Comparison of ENCODE assay signal across 27 mouse cellular contexts in the genomic region with DNA sequence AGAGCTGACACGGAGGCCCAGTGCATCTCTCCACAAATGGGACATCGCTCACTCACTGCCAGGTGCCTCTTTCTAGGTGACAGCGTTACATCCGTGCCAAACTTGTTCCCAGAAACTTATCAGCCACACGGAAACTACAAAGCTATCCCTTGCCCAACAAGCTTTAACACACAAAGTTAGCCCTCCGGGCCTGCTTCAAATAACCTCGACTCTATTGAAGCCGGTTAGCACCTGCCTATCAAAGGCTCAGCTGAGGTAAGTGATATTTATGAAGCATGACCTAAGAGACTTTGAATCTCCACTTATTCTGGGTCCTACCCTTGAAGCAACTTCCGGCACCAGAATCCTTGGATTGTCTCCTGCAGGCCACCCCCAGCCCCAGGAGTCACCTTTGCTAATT.
A peak's percentile ranks its signal among the peaks of the same experiment; 100 is the strongest.
DNase-seq lines count a peak whose midpoint lies in the region; ATAC-seq and TF ChIP-seq lines count a peak whose summit lies in the region.
"Had no signal": no experiment of that assay in that cellular context is flagged by ENCODE, and none has a peak within 500 bp of the region (broad histone marks: within the 10 kb centered on the region; RNA-seq: fewer than 3 reads in every experiment).

No protein-coding gene starts in this region.

- H3K4me1 ChIP-seq in heart, adult 2 months (ENCODE audit: control insufficient read depth, insufficient read depth, low read length), result peaks cover 5% of the 10 kb centered on the region; the same call in 1 of the 2 replicates
- H3K4me1 ChIP-seq in midbrain, embryonic 11.5 days (ENCODE audit: control insufficient read depth, insufficient read depth, low read length), result no peaks in the 10 kb centered on the region
- H3K4me1 ChIP-seq in midbrain, embryonic 13.5 days (replicated peaks), result no peaks in the 10 kb centered on the region
- peaks cover 23% of the 10 kb centered on the region for H3K4me1 ChIP-seq in heart, postnatal 0 days (ENCODE audit: control insufficient read depth, insufficient read depth)
- H3K4me1 ChIP-seq: hindbrain, embryonic 15.5 days; liver, embryonic 15.5 days; midbrain, embryonic 12.5 days had no signal

- 54% methylated on average over 9 of the region's 9 CpGs for WGBS in heart, adult 2 months
- 90% methylated on average over 9 of the region's 9 CpGs for WGBS in midbrain, embryonic 11.5 days
- WGBS in midbrain, embryonic 13.5 days, result 91% methylated on average over 9 of the region's 9 CpGs
- 31% methylated on average over 9 of the region's 9 CpGs for WGBS in heart, postnatal 0 days

- H3K27ac ChIP-seq in heart, adult 2 months, result peak overlapping the region; percentile 48
- no peak overlapping the region for H3K27ac ChIP-seq in midbrain, embryonic 11.5 days (ENCODE audit: low read depth, low read length)
- no peak overlapping the region for H3K27ac ChIP-seq in midbrain, embryonic 13.5 days
- H3K27ac ChIP-seq in heart, postnatal 0 days (ENCODE audit: low read depth), result peak overlapping the region; percentile 69
- H3K27ac ChIP-seq: embryonic facial prominence, embryonic 12.5 days; hindbrain, embryonic 15.5 days; liver, embryonic 15.5 days; midbrain, embryonic 12.5 days; neural tube, embryonic 13.5 days had no signal

- H3K27me3 ChIP-seq in heart, adult 2 months (ENCODE audit: control insufficient read depth, insufficient read depth, low read length), result no peaks in the 10 kb centered on the region
- no peaks in the 10 kb centered on the region for H3K27me3 ChIP-seq in midbrain, embryonic 11.5 days (ENCODE audit: control insufficient read depth, insufficient read depth, low read length)
- H3K27me3 ChIP-seq in midbrain, embryonic 13.5 days, result no peaks in the 10 kb centered on the region
- H3K27me3 ChIP-seq in heart, postnatal 0 days (ENCODE audit: control insufficient read depth, insufficient read depth, low read length), result no peaks in the 10 kb centered on the region
- H3K27me3 ChIP-seq: embryonic facial prominence, embryonic 12.5 days; hindbrain, embryonic 15.5 days; liver, embryonic 15.5 days; midbrain, embryonic 12.5 days; neural tube, embryonic 13.5 days; Patski had no signal

- H3K4me3 ChIP-seq in heart, adult 2 months, result no peak overlapping the region
- H3K4me3 ChIP-seq in midbrain, embryonic 11.5 days (ENCODE audit: low read depth, low read length), result no peak overlapping the region
- no peak overlapping the region for H3K4me3 ChIP-seq in midbrain, embryonic 13.5 days (replicated peaks)
- H3K4me3 ChIP-seq in heart, postnatal 0 days (ENCODE audit: low read depth, low read length), result no peak overlapping the region
- H3K4me3 ChIP-seq: embryonic facial prominence, embryonic 12.5 days; hindbrain, embryonic 15.5 days; liver, embryonic 15.5 days; midbrain, embryonic 12.5 days; neural tube, embryonic 13.5 days had no signal

- TF ChIP-seq POLR2A in heart, adult 2 months (IDR thresholded peaks at IDR 0.05; ENCODE audit: insufficient read depth, low read depth, low read length), result no peak

- DNase-seq in heart, adult 2 months, result peak in 1 of 2 experiments; percentile 50
- no peak for DNase-seq in heart, postnatal 14 days
- DNase-seq in midbrain, embryonic 11.5 days (ENCODE audit: low spot score, missing footprints), result peak; percentile 19
- DNase-seq in heart, postnatal 0 days (ENCODE audit: low spot score), result peak; percentile 63
- DNase-seq in kidney, adult 9 months, result no peak
- DNase-seq in B cell, adult 2 months, result no peak
- DNase-seq: adrenal gland, postnatal 14 days; cerebellum, adult 11 months; cerebellum, adult 9-10 months; embryo, embryonic 11 days; gastrocnemius, postnatal 25 days; kidney, adult 18-20 months; kidney, postnatal 36 days; layer of hippocampus, postnatal 36 days; left cerebral cortex, postnatal 4 days; lung, embryonic 14.5 days; right cerebral cortex, postnatal 4 days; thymus, postnatal 4 days had no signal

- TF ChIP-seq EP300 in heart, adult 2 months (IDR thresholded peaks at IDR 0.05; ENCODE audit: insufficient read depth, low read depth, low read length), result 0 out of 2 replicates have a peak, but pooled peaks have one; percentile 29
- TF ChIP-seq EP300 in heart, postnatal 0 days (IDR thresholded peaks at IDR 0.05; ENCODE audit: low read depth), result no peak

- H3K4me2 ChIP-seq in midbrain, embryonic 11.5 days, result no peak overlapping the region
- H3K4me2 ChIP-seq in midbrain, embryonic 13.5 days (replicated peaks), result no peak overlapping the region
- H3K4me2 ChIP-seq in heart, postnatal 0 days (ENCODE audit: low read depth, low read length), result no peak overlapping the region
- H3K4me2 ChIP-seq: embryonic facial prominence, embryonic 12.5 days; hindbrain, embryonic 15.5 days; liver, embryonic 15.5 days; lung, embryonic 14.5 days; midbrain, embryonic 12.5 days; neural tube, embryonic 13.5 days had no signal

- H3K36me3 ChIP-seq in heart, adult 2 months (ENCODE audit: control insufficient read depth, insufficient read depth, low read length), result peaks cover 15% of the 10 kb centered on the region
- no peaks in the 10 kb centered on the region for H3K36me3 ChIP-seq in midbrain, embryonic 11.5 days (ENCODE audit: control insufficient read depth, insufficient read depth, low read length)
- H3K36me3 ChIP-seq in midbrain, embryonic 13.5 days, result peaks cover 53% of the 10 kb centered on the region
- H3K36me3 ChIP-seq in heart, postnatal 0 days (replicated peaks; ENCODE audit: control insufficient read depth, insufficient read depth, low read length), result peaks cover 50% of the 10 kb centered on the region

- intact Hi-C loops in heart, adult 2 months (cut with DNase I), result no loop called here
- intact Hi-C loops in heart, postnatal 14 days (cut with DNase I), result loop anchor here (10.0 kb wide), 1 partner anchor 795 kb away; a partner anchor contains a TSS

- TF ChIP-seq CTCF in heart, adult 2 months (IDR thresholded peaks at IDR 0.05), result no peak
- TF ChIP-seq CTCF in heart, postnatal 0 days (IDR thresholded peaks at IDR 0.05; ENCODE audit: low read depth), result no peak

- no peaks in the 10 kb centered on the region for H3K9me3 ChIP-seq in midbrain, embryonic 11.5 days (ENCODE audit: control insufficient read depth, low read length)
- no peaks in the 10 kb centered on the region for H3K9me3 ChIP-seq in midbrain, embryonic 13.5 days
- no peaks in the 10 kb centered on the region for H3K9me3 ChIP-seq in heart, postnatal 0 days (replicated peaks; ENCODE audit: control insufficient read depth, low read length)
- H3K9me3 ChIP-seq: embryonic facial prominence, embryonic 12.5 days; hindbrain, embryonic 15.5 days; liver, embryonic 15.5 days; midbrain, embryonic 12.5 days; neural tube, embryonic 13.5 days had no signal

- H3K9ac ChIP-seq in heart, adult 2 months (ENCODE audit: low read depth, low read length), result no peak overlapping the region
- H3K9ac ChIP-seq in midbrain, embryonic 11.5 days (ENCODE audit: low read length), result no peak overlapping the region
- no peak overlapping the region for H3K9ac ChIP-seq in midbrain, embryonic 13.5 days (replicated peaks)
- no peak overlapping the region for H3K9ac ChIP-seq in heart, postnatal 0 days (replicated peaks; ENCODE audit: low read depth, low read length)
- H3K9ac ChIP-seq: embryonic facial prominence, embryonic 12.5 days; hindbrain, embryonic 15.5 days; liver, embryonic 15.5 days; lung, embryonic 14.5 days; midbrain, embryonic 12.5 days; neural tube, embryonic 13.5 days had no signal

- ATAC-seq in midbrain, embryonic 11.5 days (ENCODE audit: low FRiP score), result no peak
- no peak for ATAC-seq in midbrain, embryonic 13.5 days
- ATAC-seq in heart, postnatal 0 days (ENCODE audit: insufficient read depth, low read depth), result peak; percentile 87
- ATAC-seq: forebrain, embryonic 14.5 days; inflammation-experienced regulatory T-cells, adult 6 months; Patski had no signal

- no peaks in the 10 kb centered on the region for H3K79me2 ChIP-seq in heart, adult 2 months (replicated peaks; ENCODE audit: control insufficient read depth, insufficient read depth, low read length)

Comparison
In these comparisons a context has a peak if more than half of its experiments do, and no peak if none do; other contexts are left out.
1. DNase-seq: peak in midbrain, embryonic 11.5 days (single experiment) and heart, postnatal 0 days (single experiment); none in heart, postnatal 14 days (0 of 2), kidney, adult 9 months (single experiment) and B cell, adult 2 months (0 of 2).
2. H3K27ac ChIP-seq: peak in heart, adult 2 months (single experiment) and heart, postnatal 0 days (single experiment); none in midbrain, embryonic 11.5 days (single experiment) and midbrain, embryonic 13.5 days (single experiment).